Mouse (Mus musculus) heart, postnatal 25 days (tissue): ENCODE measurements around the gene Taf6l. TPM values are rescaled to one million over a fixed set of nuclear protein-coding genes. Genes with fewer than 3 reads are reported as not detected.

Experiments
- DNase-seq: peaks from one replicate; pipeline ENCODE4 v3.0.0; 2022; ENCODE audit warnings: low spot score
- intact Hi-C: fragments of 180-260 bp; cut with DNase I; formaldehyde crosslinking; loops from one replicate; pipeline ENCODE4 v1.15.1; 2025
- total RNA-seq, 2 experiments: library from RNA; stranded (reverse); gene quantifications; 2 replicates each; pipeline ENCODE4 v1.2.3; 2021

Taf6l gene
- total RNA-seq, 2 experiments from 2014 or later = 7.4 to 7.6 TPM

DNA sequence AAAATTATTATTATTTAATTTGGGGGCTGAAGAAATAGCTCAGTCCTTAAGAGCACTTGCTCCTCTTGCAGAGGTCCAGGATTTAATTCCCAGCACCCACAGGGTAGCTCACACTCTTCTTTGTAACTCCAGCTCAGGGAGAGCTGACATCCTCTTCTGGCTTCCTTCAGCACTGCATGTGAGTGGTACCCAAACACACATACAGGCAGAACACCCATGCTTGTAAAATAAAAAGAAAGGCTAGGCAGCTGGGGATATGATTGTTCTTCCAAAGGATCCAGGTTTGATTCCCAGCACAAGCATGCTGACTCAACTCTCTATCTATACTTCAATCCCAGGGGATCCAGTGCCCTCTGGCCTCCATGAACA lies 12.7 kb upstream of the Taf6l start:
- no peak for DNase-seq
- intact Hi-C loops = loop anchor here (2.0 kb wide), 1 partner anchor 20 kb away; the partner anchor contains the start of gene Ttc9c

DNA sequence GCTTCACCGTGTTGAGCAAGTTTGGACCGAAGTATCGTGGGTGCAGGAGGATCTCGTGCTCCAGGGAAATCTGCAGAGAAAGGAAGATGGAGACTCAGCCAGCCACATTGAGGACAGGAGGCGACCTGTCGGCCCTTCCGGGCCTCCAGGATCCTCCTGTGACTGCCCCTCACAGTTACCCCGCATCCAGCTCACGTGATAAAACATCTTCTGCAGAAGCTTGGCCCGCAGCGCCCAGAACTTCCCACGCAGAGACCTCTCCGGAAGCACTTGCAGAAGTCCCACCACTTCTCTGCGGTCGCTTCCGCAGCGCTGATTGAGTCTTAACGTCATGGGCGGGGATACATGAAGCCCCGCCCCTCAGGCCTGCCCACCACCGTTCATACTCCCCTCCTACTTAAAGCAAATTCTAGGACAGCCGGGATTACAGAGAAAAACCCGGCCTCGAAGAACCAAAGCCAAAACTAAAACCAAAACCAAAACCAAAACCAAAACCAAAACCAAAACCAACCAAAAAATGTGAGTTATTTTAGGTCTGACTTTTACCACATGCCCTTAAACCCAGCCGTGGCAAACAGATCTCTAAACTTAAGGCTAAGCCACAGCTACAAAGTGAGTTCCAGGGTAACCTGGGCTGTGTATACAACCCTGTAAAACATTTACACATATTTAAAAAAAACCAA lies 12.2 kb upstream of the Taf6l start, which contains the start of gene Polr2g:
Gene Polr2g (minus strand): TSS at position 314 of the 683 bp plus-strand sequence.
- peak; percentile 87 for DNase-seq
- intact Hi-C loops = loop anchor here (2.0 kb wide), 1 partner anchor 20 kb away; the partner anchor contains the start of gene Ttc9c

DNA sequence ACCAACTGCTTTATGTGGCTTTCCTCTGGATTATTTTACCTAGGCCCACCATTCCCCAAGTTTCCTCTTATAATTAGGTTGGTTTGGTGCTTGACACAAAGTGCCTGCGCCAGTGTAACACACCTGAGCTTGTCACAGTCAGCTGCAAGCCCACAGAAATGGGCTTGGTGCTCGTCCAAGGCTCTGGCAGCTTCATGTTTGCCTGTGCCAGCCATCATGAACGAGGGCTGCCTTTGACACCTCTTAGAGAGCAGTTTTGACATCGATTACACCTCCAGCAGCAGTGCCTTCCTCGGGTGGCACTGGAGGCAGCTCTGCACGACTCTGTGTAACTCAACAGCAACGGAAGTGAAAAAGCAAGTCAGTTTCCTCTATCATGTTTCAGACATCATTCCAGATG lies 4.0 kb upstream of the Taf6l start:
- intact Hi-C loops = no loop called here
- no peak for DNase-seq

DNA sequence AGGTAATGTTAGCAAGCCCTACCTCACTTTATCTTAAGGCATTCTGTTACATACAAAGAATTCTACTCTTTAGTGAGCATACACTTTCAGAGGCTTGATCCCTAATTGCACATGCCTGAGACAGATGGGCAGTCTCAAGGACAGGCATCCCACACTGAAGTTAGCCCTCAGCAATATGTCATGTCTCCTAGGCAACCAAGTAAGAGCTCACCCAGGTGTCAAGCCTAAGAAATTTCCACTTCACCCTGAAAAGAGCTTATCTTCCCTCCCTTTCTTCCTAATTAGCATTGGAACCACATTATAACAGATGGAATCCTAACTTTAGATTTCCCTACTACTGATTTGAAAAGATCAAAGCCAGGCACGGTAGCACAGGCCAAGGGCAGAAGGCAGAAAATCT lies 3.0 kb upstream of the Taf6l start:
- DNase-seq = no peak
- intact Hi-C loops = no loop called here

DNA sequence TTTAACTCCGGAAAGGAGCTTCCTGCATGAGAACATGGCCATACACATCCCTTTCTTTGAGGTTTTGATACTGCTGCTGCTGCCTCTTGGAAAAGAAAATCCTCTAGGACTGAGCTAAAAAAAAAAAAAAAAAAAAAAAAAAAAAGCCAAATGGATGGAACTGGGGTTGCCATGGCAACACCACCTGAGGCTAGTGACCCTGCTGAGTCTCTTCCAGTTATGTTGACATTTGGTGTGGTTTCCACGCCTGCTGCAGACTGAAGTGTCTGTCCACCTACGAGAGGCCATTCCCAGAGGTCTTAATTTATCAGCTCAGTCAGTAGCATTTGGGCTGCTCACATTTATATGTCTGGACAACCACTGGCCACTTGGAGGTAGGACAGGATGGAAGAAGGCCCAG lies 2.3 kb upstream of the Taf6l start:
- no peak for DNase-seq
- intact Hi-C loops = no loop called here

DNA sequence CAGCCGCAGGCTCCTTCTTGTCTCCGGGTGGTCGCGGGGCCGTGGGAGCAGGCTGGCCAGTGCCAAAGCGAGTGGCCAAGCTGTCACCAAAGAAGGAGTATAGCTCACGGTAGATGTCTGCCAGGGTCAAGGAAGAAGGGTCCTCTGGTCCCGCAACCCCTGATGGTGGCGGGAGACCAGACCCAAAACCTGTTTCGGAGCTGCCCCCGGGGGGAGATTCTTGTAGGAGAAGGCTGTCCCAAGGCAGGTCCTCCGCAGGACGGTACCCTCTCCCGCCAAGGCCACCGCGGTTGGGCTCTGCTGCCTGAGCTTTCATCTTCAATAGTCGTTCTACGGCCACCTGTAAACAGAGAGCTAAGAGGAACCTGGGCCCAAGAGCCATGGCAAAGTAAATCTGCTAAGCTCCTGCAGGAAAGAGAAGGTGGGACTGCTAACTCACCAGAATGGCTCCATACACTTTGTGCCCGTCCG lies 11.2 kb downstream of the Taf6l start:
- no peak for DNase-seq
- intact Hi-C loops = no loop called here

DNA sequence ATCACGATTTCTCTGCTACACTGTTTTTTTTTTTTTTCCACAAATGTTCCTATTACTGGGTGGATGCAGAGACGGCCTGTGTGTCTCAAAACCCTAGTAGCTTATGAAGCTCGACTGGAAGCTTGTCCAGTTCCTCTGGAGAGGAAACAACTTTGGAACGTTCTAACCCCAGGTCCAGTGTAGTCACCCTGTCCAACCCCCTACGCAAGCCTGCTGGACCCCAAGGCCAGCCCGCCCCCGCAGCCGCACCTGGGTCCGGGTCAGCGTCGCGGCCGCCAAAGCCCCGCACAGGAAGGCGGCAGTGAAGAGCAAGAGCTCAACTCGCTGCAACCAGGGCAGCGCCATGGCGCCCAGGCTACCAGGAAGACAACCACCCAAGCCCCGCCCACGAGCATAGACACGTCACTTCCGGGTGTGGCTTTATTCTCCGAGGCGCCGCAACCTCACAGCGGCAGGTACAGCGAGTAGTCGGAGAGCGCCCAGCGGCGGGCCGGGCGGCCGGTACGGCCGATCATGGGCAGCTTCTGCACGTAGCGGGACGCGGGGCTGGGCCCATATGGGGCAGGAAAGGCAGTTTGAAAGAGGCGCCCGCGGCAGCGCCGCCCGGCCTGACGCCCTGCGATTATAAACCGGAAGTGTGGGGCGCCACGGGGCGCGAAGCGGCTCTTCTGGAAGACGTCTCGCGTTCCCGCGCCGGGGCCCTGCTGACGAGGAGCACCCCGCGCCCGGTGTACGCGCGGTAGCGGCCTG lies 12.0 kb downstream of the Taf6l start, which contains the start of gene Tmem179b:
Gene Tmem179b (minus strand): TSS at position 382 of the 750 bp plus-strand sequence.
- peak; percentile 91 for DNase-seq
- intact Hi-C loops = no loop called here

DNA sequence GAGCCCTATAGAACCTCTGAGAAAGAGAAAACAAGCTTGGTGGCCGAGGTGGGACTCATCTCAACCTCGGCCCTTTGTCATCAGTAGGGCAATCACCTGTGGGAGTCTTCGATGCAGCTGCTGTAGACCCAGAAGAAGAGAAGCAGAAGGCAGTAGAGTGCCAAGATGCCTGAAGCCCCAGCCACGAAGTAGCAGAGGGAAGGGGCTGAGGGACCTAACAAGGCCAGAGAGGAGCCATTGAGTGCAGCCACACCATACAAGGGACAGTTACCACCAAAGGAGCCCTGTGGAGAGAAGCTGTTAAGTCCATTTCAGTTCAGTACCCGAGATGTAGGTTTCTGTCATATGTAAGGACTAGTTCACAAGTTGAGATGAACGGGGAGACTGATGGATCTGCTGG lies 12.8 kb downstream of the Taf6l start:
- intact Hi-C loops = loop anchor here (2.0 kb wide), 1 partner anchor 17 kb away; the partner anchor contains the start of gene Nxf1
- DNase-seq = no peak

DNA sequence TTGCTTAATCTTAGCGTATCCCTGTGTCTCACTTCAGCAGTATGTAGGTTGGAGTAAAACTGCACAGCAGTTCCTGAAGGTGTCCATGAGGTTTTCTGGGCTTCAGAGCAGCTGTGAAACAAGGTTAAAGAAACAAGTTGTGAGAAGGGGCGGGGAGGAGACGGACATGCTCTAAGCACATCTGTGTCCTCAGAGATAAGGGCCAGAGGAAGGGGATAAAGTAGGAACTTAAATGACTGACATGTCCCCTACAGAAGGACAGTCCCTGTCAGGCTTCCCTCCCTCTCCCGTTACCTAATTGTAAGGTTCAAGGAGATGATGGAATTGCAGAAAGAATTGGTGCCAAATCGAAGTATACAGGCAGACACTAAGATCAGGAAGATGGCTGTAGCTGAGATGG lies 13.2 kb downstream of the Taf6l start:
- intact Hi-C loops = loop anchor here (2.0 kb wide), 1 partner anchor 16 kb away; the partner anchor contains the start of gene Nxf1
- no peak for DNase-seq

DNA sequence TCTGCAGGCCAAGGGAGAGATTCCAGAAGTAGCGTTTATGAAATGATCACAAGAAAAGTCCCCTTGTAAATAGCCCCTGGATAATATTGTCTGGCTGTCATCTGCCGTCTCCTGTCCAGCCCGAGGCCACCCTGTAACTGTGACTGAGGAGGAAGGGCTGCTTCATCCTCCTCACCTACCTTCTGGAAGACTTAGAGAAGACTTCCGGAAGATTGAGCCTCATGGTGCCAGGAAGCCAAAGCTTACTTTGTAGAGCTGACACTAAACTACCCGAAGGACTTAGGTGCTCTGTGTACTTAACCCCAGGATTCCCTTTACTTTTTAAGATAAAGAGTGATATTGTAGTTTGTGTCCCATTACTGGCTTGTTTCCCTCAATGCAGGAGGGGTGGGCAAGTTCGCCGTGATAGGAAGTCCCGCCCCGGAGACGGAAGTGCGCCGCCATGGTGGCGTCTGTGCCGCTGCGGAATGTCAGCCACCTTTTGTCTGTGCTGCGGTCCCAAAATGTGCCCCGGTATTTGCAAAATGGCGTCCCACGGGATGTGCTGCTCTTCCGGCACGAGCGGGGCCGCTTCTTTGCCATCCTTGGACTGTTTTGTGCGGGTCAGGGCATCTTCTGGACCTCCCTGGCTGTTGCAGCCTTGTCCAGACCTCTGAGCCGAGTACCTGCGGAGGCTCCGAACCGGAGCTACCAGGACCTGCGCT lies 15.5 kb downstream of the Taf6l start, which contains the start of gene Tmem223:
Gene Tmem223 (plus strand): TSS at position 430 of the 704 bp plus-strand sequence.
- intact Hi-C loops = no loop called here
- peak; percentile 67 for DNase-seq

DNA sequence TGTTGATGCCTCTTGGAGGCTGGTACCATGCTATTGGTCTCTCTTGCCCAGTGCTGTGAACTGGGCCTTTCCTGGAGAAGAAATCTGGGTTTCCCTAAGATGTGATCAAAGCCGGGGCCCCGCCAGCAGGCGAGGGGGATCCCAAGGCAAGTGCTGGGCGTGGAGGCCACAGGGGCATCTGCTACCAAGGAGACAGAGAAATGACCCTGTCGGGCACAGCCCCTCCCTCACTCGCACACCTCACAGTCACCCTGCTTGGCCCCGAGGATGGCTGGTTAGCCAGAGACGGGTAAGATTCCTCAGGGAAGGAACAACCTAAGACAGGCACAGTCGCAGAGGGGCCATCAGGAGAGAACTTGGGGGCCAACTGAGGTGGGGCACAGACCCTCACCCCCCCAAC lies 20.7 kb downstream of the Taf6l start:
- intact Hi-C loops = no loop called here
- DNase-seq = no peak

DNA sequence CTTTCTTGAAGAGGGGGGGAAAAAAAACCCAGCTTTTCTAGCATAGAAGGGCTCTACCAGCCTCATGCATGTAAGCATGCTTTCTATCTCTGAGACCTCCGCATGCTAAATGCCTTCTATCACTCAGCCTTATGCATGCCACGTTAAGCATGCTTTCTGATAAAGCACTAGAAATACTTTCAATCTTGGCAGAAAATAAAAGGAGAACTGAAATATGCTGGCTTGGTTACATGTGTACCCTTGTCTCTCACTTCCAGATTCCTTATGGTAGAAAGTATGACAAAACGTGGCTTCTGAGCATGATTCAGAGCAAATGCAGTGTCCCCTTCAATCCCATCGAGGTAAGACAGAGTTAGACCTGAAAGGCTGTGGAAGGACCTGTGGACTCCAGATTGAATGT lies 22.9 kb downstream of the Taf6l start:
- intact Hi-C loops = no loop called here
- DNase-seq = no peak

DNA sequence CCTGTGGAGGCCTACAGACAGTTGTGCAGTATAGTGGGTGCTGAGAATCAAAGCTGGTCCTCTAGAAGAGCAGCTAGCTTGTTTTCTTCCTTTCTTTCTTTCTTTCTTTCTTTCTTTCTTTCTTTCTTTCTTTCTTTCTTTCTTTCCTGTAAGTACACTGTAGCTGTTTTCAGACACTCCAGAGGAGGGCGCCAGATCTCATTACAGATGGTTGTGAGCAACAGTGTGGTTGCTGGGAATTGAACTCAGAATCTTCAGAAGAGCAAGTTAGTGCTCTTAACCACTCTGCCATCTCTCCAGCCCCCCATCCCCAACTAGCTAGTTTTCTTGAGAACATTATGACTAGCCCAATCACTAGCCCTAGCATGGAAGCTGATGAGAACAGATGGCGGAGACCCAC lies 25.5 kb downstream of the Taf6l start:
- DNase-seq = no peak

DNA sequence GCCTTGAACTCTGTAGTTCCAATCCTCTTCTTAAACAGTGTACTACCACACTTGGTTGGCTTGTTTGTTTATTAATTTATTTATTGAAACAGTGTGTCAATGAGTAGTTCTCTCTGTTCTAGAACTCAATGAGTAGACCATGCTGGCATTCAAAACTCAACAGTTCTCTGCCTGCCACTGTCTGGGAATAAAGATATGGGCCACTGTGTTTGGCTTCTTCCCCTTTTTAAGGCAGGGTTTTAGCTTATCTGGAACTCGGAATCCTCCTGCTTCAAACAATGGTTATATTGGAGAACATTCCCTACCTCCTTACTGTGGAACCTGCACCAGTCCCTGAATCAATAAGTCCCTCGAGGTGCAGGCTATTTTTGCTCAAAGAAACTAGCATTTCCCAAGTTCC lies 27.3 kb downstream of the Taf6l start:
- intact Hi-C loops = no loop called here
- DNase-seq = no peak

More for the DNA sequence above, 25.5 kb downstream of the Taf6l start:
- intact Hi-C loops = no loop called here

DNA sequence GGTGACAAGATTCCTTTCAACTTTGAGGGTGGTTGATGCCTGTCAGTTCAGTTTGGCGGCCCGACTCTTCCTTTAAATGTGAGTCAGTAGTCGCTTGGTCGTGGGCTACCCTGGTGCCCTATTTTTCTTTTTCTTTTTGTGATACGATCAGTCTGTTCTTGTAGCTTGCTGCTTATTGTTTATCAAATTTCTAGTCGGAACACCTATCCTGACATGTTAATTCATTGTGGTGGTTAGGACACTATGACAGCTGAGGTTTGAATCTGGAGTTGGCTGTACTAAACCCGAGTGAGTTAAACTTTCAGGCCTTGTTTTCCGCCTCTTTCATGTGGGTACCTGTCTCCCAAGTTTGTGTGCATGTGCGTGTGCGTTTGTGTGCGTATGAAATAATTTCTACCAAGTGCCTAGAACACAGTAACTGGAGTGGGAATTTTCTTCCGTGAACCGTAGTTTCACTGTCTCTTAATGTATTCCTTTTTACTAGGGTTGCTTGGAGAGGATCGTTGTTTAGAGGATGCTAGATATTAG lies 28.7 kb downstream of the Taf6l start:
- DNase-seq = no peak
- intact Hi-C loops = loop anchor here (2.0 kb wide), 1 partner anchor 15 kb away; no protein-coding TSS in a partner anchor

DNA sequence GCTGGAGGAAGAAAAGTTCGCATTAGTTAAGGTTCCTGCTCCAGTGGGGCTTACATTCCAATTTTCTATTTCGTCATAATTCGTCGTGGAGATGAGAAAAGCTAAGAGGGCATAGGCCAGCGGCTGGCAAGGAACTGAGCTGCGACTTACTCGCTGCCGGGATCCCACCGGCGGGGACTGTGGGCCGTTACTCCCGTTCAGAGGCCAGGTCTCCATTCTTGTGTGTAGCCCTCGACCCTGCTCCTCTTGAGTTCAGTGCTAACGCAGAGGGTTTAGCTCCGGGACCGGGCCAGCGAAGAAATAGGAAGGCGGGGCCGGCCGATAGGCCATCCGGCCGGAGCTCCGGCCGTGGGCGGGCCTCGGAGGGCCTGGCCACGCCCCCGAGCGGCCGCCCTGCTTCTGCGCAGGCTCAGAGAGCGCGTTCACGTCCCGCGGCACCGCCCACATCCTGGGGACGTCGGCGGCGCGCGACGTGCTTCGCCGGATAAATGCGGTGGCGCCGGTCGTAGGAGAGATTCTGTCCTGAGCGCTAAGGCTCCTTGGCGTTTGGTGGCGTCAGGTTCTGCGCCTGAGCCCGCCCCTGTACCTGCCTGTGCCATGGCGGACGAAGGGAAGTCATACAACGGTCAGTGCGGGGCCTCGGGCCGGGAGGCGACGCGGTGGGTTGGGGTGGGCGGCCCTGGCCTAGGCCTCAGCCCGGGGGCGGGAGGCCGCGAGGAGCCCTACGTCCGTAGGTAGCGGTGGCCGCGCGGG lies 29.4 kb downstream of the Taf6l start, which contains the start of gene Nxf1:
Gene Nxf1 (plus strand): TSS at position 439 of the 753 bp plus-strand sequence.
- intact Hi-C loops = loop anchor here (2.0 kb wide), 1 partner anchor 16 kb away; no protein-coding TSS in a partner anchor
- DNase-seq = peak; percentile 82

DNA sequence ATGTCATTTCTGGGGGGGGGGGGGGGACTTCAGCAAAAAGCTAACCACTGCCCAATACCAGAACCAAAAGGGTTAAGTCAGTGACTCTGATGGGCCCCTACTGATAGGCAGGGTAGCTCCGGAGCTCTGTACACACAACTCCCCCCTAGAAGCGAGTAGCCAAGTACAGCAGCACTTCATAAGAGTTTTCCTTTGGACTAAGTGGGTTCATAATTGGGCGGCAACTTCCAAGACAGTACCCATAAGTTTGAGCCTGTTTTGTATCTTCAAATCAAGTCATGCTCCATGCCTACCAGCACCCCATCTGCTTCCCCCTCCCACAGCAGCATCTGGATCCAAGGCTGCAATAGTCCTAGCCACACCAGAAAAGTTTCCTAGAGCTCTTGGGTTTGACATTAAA lies 30.6 kb downstream of the Taf6l start:
- intact Hi-C loops = loop anchor here (2.0 kb wide), 1 partner anchor 17 kb away; no protein-coding TSS in a partner anchor
- DNase-seq = no peak

DNA sequence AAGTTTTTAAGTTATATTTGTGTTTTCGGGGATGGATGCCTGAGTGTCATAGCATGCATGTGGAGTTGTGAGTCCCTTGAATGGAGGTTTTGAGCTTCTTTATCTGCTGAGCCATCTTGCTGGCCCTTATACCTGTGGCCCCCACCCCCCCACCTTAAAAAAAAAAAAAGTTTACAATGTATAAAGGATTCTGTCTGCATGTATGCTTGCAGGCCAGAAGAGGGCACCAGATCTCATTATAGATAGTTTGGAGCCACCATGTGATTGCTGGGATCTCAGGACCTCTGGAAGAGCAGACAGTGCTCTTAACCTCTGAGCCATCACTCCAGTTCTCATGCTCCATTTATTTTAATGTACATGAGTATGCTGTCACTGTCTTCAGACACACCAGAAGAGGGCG lies 38.8 kb downstream of the Taf6l start:
- intact Hi-C loops = no loop called here
- DNase-seq = no peak

DNA sequence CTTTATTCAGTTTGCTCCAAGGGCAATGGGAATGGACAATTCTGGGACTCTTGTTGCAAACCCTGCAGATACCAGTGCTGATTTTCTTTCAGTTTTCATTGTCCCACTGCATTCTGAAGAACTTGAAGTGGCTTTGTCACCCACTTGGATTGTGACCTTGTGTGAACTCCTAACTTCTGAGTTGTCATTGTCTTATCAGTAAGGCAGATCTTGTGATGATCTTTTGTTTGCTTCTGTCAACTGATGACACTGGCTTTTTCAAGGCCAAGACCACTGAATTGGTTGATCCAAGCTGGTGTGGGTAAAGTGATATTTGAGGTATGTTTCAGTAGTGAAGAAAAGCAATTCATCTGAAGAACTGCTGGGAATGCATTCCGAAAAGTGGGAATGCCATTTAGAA lies 40.8 kb downstream of the Taf6l start:
- intact Hi-C loops = no loop called here

More for the DNA sequence above, 40.8 kb downstream of the Taf6l start:
- DNase-seq = no peak
